Mouse (Mus musculus): ENCODE measurements around the gene Kcnk13.

Gene Kcnk13

DNA sequence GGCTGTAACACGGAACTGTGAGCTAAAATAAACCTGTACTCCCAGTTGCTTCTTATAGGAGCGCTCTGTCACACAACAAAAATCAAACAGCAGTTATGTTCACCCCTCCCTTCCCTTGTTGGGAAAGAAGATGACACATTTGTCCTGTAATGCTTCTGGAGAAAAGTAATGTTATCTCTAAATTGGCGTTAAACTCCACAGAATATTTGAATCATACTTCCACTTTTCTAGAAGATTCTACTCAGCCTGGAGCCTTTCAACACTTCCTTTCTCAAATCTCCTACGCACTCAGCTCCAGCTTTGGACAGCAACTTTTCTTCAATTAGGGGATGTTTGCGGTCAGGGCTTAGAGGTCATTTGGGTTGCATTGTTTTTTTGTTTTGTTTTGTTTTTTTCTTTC, 125.0 kb downstream of the Kcnk13 start:
- DNase-seq (ENCODE audit: low read depth, low spot score): no peak

- DNase-seq (ENCODE audit: low read depth, low spot score): no peak
Observed at GRCm38 (mm10) chr12:100090750-100091149, 126.5 kb downstream of the Kcnk13 start.

DNA sequence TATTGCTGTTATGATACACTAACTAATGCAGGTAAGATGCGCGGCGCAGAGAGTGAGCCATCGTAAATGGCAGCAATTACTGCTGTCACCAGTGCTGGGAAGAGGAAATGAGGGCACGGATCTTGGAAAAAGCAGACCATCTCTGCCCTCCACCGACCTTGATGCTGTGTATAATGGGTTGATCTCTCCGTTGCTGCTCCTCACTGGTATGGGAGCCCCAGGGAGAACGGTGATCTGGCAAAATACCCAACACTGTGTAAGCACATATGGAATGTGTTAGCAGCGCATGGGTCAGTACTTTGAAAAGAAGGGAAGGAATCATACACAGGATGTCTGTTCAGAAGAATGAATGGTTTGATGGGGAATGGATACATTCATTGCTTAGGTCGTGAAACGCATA, 128.7 kb downstream of the Kcnk13 start:
- no peak for DNase-seq (ENCODE audit: low read depth, low spot score)

DNA sequence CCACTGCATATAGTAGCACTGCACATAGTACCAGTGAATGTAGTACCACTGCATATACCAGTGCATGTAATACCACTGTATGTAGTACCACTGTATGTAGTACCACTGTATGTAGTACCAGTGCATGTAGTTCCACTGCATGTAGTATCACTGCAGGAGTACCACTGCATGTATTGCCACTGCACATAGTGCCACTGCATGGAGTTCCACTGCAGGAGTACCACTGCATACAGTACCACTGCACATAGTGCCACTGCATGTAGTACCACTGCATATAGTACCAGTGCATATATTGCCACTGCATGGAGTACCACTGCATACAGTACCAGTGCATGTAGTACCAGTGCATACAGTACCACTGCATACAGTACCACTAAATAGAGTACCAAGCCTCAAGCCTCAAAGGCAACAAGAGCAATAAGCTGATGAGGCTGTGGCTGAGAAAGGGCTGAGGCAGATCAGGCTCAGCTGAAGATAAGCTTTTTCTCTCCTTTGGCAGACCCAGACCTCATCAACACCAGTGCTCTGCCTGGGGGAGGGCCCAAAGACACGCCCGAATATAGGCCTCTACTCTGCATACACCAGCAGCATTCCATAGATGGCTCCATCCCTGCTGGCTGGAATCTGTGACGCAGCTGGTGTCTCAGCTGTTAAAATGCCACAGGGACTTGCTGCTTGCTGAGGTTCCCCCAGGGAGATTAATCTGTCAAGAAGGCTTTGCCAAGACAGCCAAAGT, 135.8 kb downstream of the Kcnk13 start:
- DNase-seq (ENCODE audit: low read depth, low spot score): no peak

DNA sequence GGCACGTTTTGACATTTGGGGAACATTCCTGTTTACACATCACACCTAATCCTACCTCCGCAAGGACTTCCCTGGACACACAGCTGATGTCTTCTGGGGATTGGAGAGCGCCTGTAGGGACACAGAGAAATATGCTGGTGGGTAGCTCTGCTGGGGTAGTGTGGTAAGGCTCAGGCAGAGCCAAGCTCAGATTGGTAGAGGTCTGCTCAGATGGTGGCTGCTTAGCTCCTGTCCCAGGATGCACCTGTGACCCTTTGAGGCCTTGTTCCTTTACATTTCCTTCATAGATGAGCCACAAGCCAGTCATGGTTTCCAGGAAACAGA, 136.4 kb downstream of the Kcnk13 start:
- DNase-seq (ENCODE audit: low read depth, low spot score): no peak

GRCm38 (mm10) chr12:100101651-100102050, 137.4 kb downstream of the Kcnk13 start:
- DNase-seq (ENCODE audit: low read depth, low spot score): no peak

DNA sequence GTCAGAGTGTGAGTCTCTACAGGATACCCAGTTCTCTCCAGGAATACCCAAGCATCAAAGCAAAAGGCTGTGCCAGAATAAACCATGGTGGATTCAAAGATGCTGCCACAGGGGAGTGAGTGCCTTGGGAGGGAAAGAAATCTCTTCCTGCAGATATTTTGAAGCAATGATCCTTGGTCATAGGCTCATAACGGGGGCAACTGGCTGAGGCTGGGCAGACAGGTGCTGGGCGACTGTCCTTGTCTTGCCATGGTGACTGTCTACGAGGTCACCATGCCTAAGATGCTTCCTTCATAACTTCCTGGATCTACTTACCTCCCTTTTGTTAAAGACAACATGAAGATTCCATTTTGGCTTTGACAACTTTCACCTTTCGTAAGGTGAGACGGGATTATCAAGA, 140.2 kb downstream of the Kcnk13 start:
- DNase-seq (ENCODE audit: low read depth, low spot score): no peak

- peak; percentile 90 for DNase-seq (ENCODE audit: low read depth, low spot score)
Observed at GRCm38 (mm10) chr12:100106275-100106895, 142.1 kb downstream of the Kcnk13 start.

GRCm38 (mm10) chr12:100107436-100107835, 143.1 kb downstream of the Kcnk13 start:
- DNase-seq (ENCODE audit: low read depth, low spot score): peak; percentile 25

DNA sequence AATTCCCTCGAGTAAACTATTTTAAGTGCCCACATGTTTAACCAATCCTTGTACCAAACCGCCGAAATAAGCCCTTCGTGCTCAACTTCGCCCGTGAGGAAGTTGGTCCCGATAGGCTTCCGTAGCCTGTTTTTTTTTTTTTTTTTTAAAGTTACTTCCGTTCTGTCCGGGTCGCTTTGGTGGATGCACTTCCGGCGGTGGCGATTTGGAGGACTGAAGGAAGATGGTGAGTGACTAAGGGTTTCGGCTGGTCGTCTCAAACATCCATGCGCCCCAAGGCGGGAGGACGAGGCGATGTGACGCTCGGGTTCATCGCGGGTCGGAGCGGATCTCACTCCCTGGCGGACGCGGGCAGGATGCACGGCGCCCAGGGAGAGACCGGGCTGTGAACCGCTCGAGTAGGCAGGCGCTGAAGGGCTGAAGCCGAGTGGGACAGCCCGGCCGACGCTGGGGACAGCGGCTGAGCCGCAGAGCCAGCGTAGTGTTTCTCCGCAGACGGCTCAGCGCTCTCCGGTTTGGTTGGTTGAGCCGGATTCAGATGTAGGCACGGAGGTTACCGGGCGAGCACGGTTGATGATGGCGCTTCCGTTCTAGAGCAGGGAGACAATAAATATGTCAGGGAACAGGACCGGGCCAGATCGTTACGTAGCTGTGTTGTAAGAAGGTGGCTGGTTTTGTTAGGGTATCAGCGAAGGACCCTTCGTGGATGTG, 145.8 kb downstream of the Kcnk13 start, which contains the start of gene Psmc1:
TSS of gene Psmc1 (plus strand) at position 169 of the 711 bp plus-strand sequence.
- DNase-seq (ENCODE audit: low read depth, low spot score): peak; percentile 91

Data from CD4-positive, CD25-positive, alpha-beta regulatory T cell, adult 2 months (primary cell).